Mouse (Mus musculus): ENCODE data around the gene Nr1h2. TPM values are rescaled to one million over a fixed set of nuclear protein-coding genes. Genes with fewer than 3 reads are reported as not detected.

Gene Nr1h2
- total and polyA plus RNA-seq, 3 experiments = 34.0 to 223 (median 98.5) TPM

DNA sequence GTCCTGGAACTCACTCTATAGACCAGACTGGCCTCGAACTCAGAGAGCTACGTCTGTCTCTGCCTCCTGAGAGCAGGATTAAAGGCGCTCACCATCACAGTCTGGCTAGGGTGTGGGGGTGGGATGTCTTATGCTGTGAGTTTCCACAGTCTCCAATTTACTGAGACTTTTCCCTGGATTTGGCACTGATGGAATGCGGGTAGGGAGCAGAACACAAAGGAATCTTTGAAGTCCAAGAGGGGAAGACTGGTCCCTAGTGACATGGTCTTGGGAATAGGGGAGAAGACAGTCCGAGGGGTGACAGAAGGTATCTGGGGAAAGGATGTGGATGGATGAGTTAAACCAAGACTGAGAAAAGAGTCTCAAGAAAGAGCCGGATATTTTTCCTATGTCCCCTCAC is 33.9 kb upstream of the Nr1h2 start:
- TF ChIP-seq POLR2AphosphoS5 (IDR thresholded peaks at IDR 0.05; ENCODE audit: insufficient replicate concordance, low read depth, low read length) (no peak), GATA2 (IDR thresholded peaks at IDR 0.05; ENCODE audit: borderline replicate concordance, low read depth, low read length) (no peak), GATA1 (IDR thresholded peaks at IDR 0.05; ENCODE audit: borderline replicate concordance, low read length) (no peak), CTCF (IDR thresholded peaks at IDR 0.05; ENCODE audit: low read depth, low read length) (no peak), TAL1 (conservative IDR thresholded peaks at IDR 0.05; ENCODE audit: low read depth, low read length) (no peak)
- ATAC-seq (ENCODE audit: extremely low read depth, insufficient number of reproducible peaks, low FRiP score, poor library complexity, severe bottlenecking) (no peak), DNase-seq (ENCODE audit: low spot score) (no peak)
- H3K4me1 ChIP-seq (ENCODE audit: insufficient read depth, low read depth, low read length) = peaks cover 4% of the 10 kb centered on the region
- H3K9me3 ChIP-seq (replicated peaks) = peaks cover 11% of the 10 kb centered on the region
- H3K36me3 ChIP-seq (replicated peaks) = no peaks in the 10 kb centered on the region
- H3K27me3 ChIP-seq (ENCODE audit: insufficient read depth, low read length) = peaks cover 45% of the 10 kb centered on the region
- H3K4me3 ChIP-seq (ENCODE audit: low read depth, low read length) = no peak overlapping the region

- Histone ChIP-seq H3K9me3 (replicated peaks) (peaks cover 11% of the 10 kb centered on the region), H3K27me3 (ENCODE audit: insufficient read depth, low read length) (peaks cover 50% of the 10 kb centered on the region), H3K4me3 (ENCODE audit: low read depth, low read length) (no peak overlapping the region), H3K4me1 (ENCODE audit: insufficient read depth, low read depth, low read length) (peaks cover 4% of the 10 kb centered on the region), H3K36me3 (replicated peaks) (no peaks in the 10 kb centered on the region)
- DNase-seq (ENCODE audit: low spot score) = no peak
- ATAC-seq (ENCODE audit: extremely low read depth, insufficient number of reproducible peaks, low FRiP score, poor library complexity, severe bottlenecking) = no peak
- TF ChIP-seq CTCF (IDR thresholded peaks at IDR 0.05; ENCODE audit: low read depth, low read length) = no peak
- no peak for TF ChIP-seq POLR2AphosphoS5 (IDR thresholded peaks at IDR 0.05; ENCODE audit: insufficient replicate concordance, low read depth, low read length)
- no peak for TF ChIP-seq GATA1 (IDR thresholded peaks at IDR 0.05; ENCODE audit: borderline replicate concordance, low read length)
- TF ChIP-seq TAL1 (conservative IDR thresholded peaks at IDR 0.05; ENCODE audit: low read depth, low read length) = no peak
- TF ChIP-seq GATA2 (IDR thresholded peaks at IDR 0.05; ENCODE audit: borderline replicate concordance, low read depth, low read length) = no peak
These were observed 33.2 kb upstream of the Nr1h2 start for GRCm38 (mm10) chr7:44586930-44587329.

DNA sequence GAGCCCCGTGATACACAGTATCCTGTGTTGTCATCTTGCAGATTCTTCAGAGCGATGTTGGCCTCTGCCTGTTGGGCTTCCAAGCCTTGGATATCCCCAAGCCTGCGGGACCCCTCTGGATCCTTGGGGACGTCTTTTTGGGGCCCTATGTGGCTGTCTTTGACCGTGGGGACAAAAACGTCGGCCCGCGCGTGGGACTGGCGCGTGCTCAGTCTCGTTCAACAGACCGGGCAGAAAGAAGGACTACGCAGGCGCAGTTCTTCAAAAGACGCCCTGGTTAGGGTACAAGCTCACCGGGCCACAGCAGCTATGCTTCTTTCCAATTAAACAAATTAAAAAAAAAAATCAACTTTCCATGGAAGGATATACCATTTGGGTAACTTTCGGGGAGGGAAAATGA is 32.8 kb upstream of the Nr1h2 start:
- Histone ChIP-seq H3K36me3 (replicated peaks) (no peaks in the 10 kb centered on the region), H3K27me3 (ENCODE audit: insufficient read depth, low read length) (peaks cover 50% of the 10 kb centered on the region), H3K4me1 (ENCODE audit: insufficient read depth, low read depth, low read length) (peaks cover 4% of the 10 kb centered on the region), H3K4me3 (ENCODE audit: low read depth, low read length) (no peak overlapping the region), H3K9me3 (replicated peaks) (peaks cover 11% of the 10 kb centered on the region)
- ATAC-seq (ENCODE audit: extremely low read depth, insufficient number of reproducible peaks, low FRiP score, poor library complexity, severe bottlenecking) = no peak
- no peak for DNase-seq (ENCODE audit: low spot score)
- no peak for TF ChIP-seq TAL1 (conservative IDR thresholded peaks at IDR 0.05; ENCODE audit: low read depth, low read length)
- no peak for TF ChIP-seq GATA1 (IDR thresholded peaks at IDR 0.05; ENCODE audit: borderline replicate concordance, low read length)
- TF ChIP-seq CTCF (IDR thresholded peaks at IDR 0.05; ENCODE audit: low read depth, low read length) = no peak
- no peak for TF ChIP-seq POLR2AphosphoS5 (IDR thresholded peaks at IDR 0.05; ENCODE audit: insufficient replicate concordance, low read depth, low read length)
- TF ChIP-seq GATA2 (IDR thresholded peaks at IDR 0.05; ENCODE audit: borderline replicate concordance, low read depth, low read length) = no peak

DNA sequence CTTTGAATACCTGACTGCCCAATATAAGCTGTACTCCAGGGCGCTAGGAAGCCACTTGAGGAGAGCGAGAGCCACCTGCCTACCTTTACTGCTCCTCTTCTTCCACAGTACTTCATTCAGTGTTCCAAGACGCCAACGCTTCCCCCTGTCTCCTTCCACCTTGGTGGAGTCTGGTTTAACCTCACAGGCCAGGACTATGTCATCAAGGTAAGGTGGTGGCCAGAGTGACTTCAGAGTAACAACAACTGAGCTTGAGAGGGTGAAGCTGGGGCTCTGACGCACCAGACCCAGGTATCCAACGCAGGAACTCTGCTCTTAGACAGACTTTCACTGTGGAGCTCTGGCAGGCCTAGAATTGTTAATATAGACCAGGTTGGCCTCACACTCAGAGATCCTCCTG is 31.9 kb upstream of the Nr1h2 start:
- TF ChIP-seq GATA2 (IDR thresholded peaks at IDR 0.05; ENCODE audit: borderline replicate concordance, low read depth, low read length) (no peak), TAL1 (conservative IDR thresholded peaks at IDR 0.05; ENCODE audit: low read depth, low read length) (no peak), POLR2AphosphoS5 (IDR thresholded peaks at IDR 0.05; ENCODE audit: insufficient replicate concordance, low read depth, low read length) (no peak), CTCF (IDR thresholded peaks at IDR 0.05; ENCODE audit: low read depth, low read length) (no peak)
- Histone ChIP-seq H3K9me3 (replicated peaks) (peaks cover 2% of the 10 kb centered on the region; the same call in 1 of the 2 replicates), H3K4me1 (ENCODE audit: insufficient read depth, low read depth, low read length) (peaks cover 4% of the 10 kb centered on the region), H3K4me3 (ENCODE audit: low read depth, low read length) (no peak overlapping the region), H3K36me3 (replicated peaks) (no peaks in the 10 kb centered on the region), H3K27me3 (ENCODE audit: insufficient read depth, low read length) (peaks cover 54% of the 10 kb centered on the region)
- ATAC-seq (ENCODE audit: extremely low read depth, insufficient number of reproducible peaks, low FRiP score, poor library complexity, severe bottlenecking) = no peak
- DNase-seq (ENCODE audit: low spot score) = no peak

DNA sequence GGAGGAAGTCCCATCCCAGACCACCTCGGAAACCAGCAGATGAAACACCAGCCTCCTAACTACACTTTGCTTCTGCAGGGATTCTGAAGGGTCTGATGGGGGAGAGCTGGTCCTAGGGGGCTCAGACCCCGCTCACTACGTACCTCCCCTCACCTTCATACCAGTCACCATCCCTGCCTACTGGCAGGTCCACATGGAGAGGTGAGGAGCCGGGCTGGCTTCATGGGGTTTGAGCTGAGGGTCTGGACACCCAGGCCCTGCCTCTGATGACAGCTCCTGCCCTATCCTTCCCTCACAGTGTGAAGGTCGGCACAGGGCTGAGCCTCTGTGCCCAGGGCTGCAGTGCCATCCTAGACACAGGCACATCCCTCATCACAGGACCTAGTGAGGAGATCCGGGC is 31.2 kb upstream of the Nr1h2 start:
- no peak for ATAC-seq (ENCODE audit: extremely low read depth, insufficient number of reproducible peaks, low FRiP score, poor library complexity, severe bottlenecking)
- peaks cover 4% of the 10 kb centered on the region for H3K4me1 ChIP-seq (ENCODE audit: insufficient read depth, low read depth, low read length)
- DNase-seq (ENCODE audit: low spot score) = no peak
- no peak for TF ChIP-seq GATA1 (IDR thresholded peaks at IDR 0.05; ENCODE audit: borderline replicate concordance, low read length)
- no peak for TF ChIP-seq GATA2 (IDR thresholded peaks at IDR 0.05; ENCODE audit: borderline replicate concordance, low read depth, low read length)
- no peak for TF ChIP-seq TAL1 (conservative IDR thresholded peaks at IDR 0.05; ENCODE audit: low read depth, low read length)
- TF ChIP-seq POLR2AphosphoS5 (IDR thresholded peaks at IDR 0.05; ENCODE audit: insufficient replicate concordance, low read depth, low read length) = no peak
- H3K9me3 ChIP-seq (replicated peaks) = no peaks in the 10 kb centered on the region
- no peak overlapping the region for H3K4me3 ChIP-seq (ENCODE audit: low read depth, low read length)
- H3K36me3 ChIP-seq (replicated peaks) = no peaks in the 10 kb centered on the region
- peaks cover 52% of the 10 kb centered on the region for H3K27me3 ChIP-seq (ENCODE audit: insufficient read depth, low read length)

GRCm38 (mm10) chr7:44584265-44584804 is 30.6 kb upstream of the Nr1h2 start:
- DNase-seq (ENCODE audit: low spot score) (no peak), ATAC-seq (ENCODE audit: extremely low read depth, insufficient number of reproducible peaks, low FRiP score, poor library complexity, severe bottlenecking) (no peak)
- peaks cover 4% of the 10 kb centered on the region for H3K4me1 ChIP-seq (ENCODE audit: insufficient read depth, low read depth, low read length)
- no peak for TF ChIP-seq GATA2 (IDR thresholded peaks at IDR 0.05; ENCODE audit: borderline replicate concordance, low read depth, low read length)
- no peak for TF ChIP-seq GATA1 (IDR thresholded peaks at IDR 0.05; ENCODE audit: borderline replicate concordance, low read length)
- no peak for TF ChIP-seq POLR2AphosphoS5 (IDR thresholded peaks at IDR 0.05; ENCODE audit: insufficient replicate concordance, low read depth, low read length)
- no peak for TF ChIP-seq TAL1 (conservative IDR thresholded peaks at IDR 0.05; ENCODE audit: low read depth, low read length)
- no peak for TF ChIP-seq CTCF (IDR thresholded peaks at IDR 0.05; ENCODE audit: low read depth, low read length)
- H3K4me3 ChIP-seq (ENCODE audit: low read depth, low read length) = no peak overlapping the region
- no peaks in the 10 kb centered on the region for H3K36me3 ChIP-seq (replicated peaks)
- H3K9me3 ChIP-seq (replicated peaks) = no peaks in the 10 kb centered on the region
- peaks cover 46% of the 10 kb centered on the region for H3K27me3 ChIP-seq (ENCODE audit: insufficient read depth, low read length)

Measured in G1E (cell line).